Mouse (Mus musculus) small intestine, adult 2 months (tissue): ENCODE measurements around the gene Rin3. TPM values are rescaled to one million over a fixed set of nuclear protein-coding genes. Genes with fewer than 3 reads are reported as not detected.

ENCODE experiments used
- H3K27ac ChIP-seq: fragments of 200-500 bp; 2 replicates; pipeline ENCODE4 v1.5.1; 2012; ENCODE audit warnings: low read depth, low read length, control low read depth, inconsistent platforms; ENCODE audit not compliant: insufficient read depth
- H3K27me3 ChIP-seq: fragments of 200-500 bp; 2 replicates; pipeline ENCODE4 v1.6.1; 2012; ENCODE audit warnings: mild to moderate bottlenecking, moderate library complexity, low read length, inconsistent platforms; ENCODE audit not compliant: control insufficient read depth, insufficient read depth
- H3K36me3 ChIP-seq: fragments of 200-500 bp; 2 replicates; pipeline ENCODE4 v1.6.1; 2012; ENCODE audit warnings: mild to moderate bottlenecking, low read length, control low read depth, inconsistent platforms; ENCODE audit not compliant: control insufficient read depth, insufficient read depth
- H3K4me1 ChIP-seq: fragments of 200-500 bp; 2 replicates; pipeline ENCODE4 v1.6.1; 2012; ENCODE audit warnings: low read length, inconsistent platforms, mixed read lengths; ENCODE audit not compliant: control insufficient read depth, insufficient read depth, insufficient read length
- H3K4me3 ChIP-seq: fragments of 200-500 bp; 2 replicates; pipeline ENCODE4 v1.5.1; 2012; ENCODE audit warnings: low read depth, mild to moderate bottlenecking, control low read depth, inconsistent platforms, low read length, moderate library complexity
- CTCF ChIP-seq: fragments of 200-500 bp; IDR thresholded peaks from 2 replicates; pipeline ENCODE4 v1.5.1; 2012; ENCODE audit warnings: low read depth, mild to moderate bottlenecking, control low read depth, inconsistent platforms, low read length, moderate library complexity, mixed read lengths; ENCODE audit not compliant: insufficient replicate concordance, insufficient read length; ENCODE audit errors: extremely low read depth
- POLR2A ChIP-seq: fragments of 200-500 bp; IDR thresholded peaks from 2 replicates; pipeline ENCODE4 v1.6.1; 2012; ENCODE audit warnings: low read depth, mild to moderate bottlenecking, control low read depth, inconsistent platforms, low read length, moderate library complexity
- WGBS: fragments of 180-500 bp; shearing (Covaris S2); methylation state at CpG from one replicate; pipeline ENCODE4 v1.1.7; 2018; 5-methylcytosine and 5-hydroxymethylcytosine counted together
- polyA plus RNA-seq: library from polyadenylated mRNA; depleted of rRNA; stranded (reverse); fragments of >200 nt; gene quantifications from 2 replicates; pipeline ENCODE4 v1.2.3, GENCODE M21; 2012

Gene Rin3
- polyA plus RNA-seq, 1 experiment = 10.7 TPM

DNA sequence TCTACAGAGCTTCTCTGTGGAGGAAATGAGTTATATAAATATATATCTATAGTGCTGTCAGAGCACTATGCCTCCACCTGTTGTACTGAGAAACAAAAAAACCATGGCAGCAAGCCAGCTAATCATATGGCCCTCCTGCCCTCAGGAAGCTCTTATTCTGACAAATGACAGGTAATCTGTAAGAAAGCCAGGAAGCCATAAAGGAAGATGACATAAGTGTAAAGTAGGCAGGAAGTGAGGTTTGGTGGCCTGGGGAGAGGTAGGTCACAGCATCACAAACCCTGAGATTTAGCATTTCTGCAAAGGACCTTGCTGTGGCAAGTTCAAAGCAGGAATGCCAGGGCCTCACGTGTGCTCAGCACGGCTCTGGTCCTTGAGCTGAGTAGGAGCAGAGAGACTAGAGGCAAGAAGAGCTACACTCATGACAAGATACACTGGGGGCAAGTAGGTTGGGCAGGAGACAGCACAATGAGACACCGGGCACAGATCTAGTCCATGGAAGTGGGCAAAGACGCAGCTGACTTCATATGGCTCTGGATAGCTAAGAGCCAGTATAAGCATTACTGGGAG is 88.2 kb downstream of the Rin3 start:
- H3K27me3 ChIP-seq = no peaks in the 10 kb centered on the region
- H3K27ac ChIP-seq = no peak overlapping the region
- H3K4me1 ChIP-seq = peaks cover 7% of the 10 kb centered on the region

DNA sequence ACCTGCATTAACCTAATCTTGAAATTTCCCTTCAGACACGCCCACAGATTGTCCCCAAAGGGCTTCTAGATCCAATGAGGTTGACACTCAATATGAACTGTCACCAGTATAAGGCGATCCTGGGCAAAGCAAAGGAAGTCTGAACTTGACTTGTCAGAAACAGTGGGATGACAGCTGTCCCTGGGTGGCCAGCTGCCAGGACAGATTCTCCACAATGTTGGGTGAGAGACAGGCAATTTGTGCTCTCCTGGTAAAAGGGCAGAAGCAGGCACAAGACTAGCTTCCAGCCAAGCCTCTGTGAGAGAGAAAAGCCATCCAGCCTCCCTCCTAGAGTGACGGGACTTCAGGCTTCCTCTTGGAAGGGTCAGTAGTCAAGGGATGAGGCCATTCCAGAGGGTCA is 89.5 kb downstream of the Rin3 start:
- H3K27ac ChIP-seq = no peak overlapping the region
- H3K4me3 ChIP-seq = no peak overlapping the region
- H3K27me3 ChIP-seq = no peaks in the 10 kb centered on the region
- H3K4me1 ChIP-seq = peaks cover 7% of the 10 kb centered on the region
- peaks cover 22% of the 10 kb centered on the region for H3K36me3 ChIP-seq
- WGBS = 81% methylated on average over 3 of the region's 3 CpGs
- no peak for TF ChIP-seq POLR2A
- no peak for TF ChIP-seq CTCF

More for the DNA sequence above, 88.2 kb downstream of the Rin3 start:
- 85% methylated on average over 4 of the region's 4 CpGs for WGBS
- no peak for TF ChIP-seq CTCF
- no peak for TF ChIP-seq POLR2A
- peaks cover 21% of the 10 kb centered on the region for H3K36me3 ChIP-seq
- no peak overlapping the region for H3K4me3 ChIP-seq

DNA sequence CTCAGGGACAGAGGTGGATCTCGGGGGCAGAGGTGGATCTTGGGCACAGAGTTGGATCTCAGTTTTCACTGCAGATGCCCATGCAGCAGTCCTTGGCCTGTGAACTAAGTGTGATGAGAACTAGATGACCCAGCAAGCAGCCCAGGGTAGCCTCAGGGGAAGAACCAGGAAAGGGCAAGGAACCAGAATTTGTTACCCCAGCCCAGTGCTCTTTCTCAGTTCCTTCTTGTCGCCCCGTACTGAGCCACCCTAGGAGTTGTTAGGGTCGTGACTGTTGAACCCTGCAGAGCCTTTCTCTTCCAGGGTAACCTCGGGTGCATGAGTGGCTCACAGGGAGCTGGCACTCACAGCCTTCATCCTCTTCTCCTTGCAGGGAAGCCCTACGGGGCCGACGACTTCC is 99.3 kb downstream of the Rin3 start:
- TF ChIP-seq POLR2A (no peak), CTCF (no peak)
- Histone ChIP-seq H3K4me3 (no peak overlapping the region), H3K4me1 (no peaks in the 10 kb centered on the region), H3K36me3 (peaks cover 3% of the 10 kb centered on the region; the same call in 1 of the 2 replicates), H3K27me3 (no peaks in the 10 kb centered on the region), H3K27ac (no peak overlapping the region)
- WGBS = 76% methylated on average over 8 of the region's 8 CpGs

DNA sequence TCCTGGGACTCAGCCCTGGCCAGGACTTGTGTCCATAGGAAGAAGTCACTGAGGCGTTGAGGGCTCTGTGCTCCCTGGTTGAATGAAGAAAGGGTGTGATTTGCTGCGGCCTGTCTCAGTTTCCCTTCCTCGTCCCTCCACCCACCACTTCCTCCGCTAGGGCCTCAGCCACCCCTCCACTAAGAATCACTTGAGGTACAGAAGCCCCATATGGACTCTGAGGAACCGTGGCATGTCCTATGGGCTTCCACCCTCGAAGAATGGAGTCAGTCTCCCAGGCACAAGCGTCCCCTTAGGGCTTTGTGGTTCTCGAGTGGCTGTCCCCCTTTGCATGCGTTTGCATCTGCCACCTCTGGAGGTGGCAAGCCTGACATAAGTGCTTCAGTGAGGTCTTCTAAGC is 100.4 kb downstream of the Rin3 start:
- 84% methylated on average over 9 of the region's 9 CpGs for WGBS

DNA sequence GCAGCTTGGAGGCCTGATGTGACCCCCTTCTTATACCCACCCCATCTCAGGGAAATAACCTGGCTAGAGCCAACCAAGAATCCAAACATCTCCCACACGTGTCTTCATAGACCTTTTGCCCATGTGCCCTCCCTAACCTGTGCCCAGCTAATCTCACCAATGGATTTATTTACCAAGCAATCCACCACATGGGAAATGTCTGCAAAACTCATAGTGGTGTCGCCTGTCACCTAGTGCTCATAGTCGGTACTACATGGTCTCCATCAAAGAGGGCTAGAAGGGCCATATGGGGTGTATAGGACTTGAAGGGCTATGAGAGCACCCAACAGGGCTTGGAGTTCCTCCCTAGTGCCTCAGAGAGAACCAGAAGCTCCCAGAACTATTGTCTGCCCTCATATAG is 102.0 kb downstream of the Rin3 start:
- Histone ChIP-seq H3K4me3 (no peak overlapping the region), H3K27ac (no peak overlapping the region), H3K36me3 (peaks cover 5% of the 10 kb centered on the region; the same call in 1 of the 2 replicates), H3K4me1 (no peaks in the 10 kb centered on the region), H3K27me3 (no peaks in the 10 kb centered on the region)
- WGBS = 19% methylated on average over 3 of the region's 3 CpGs
- TF ChIP-seq CTCF (peak; percentile 39; the same call in 1 of the 2 replicates), POLR2A (no peak)

More for the DNA sequence above, 100.4 kb downstream of the Rin3 start:
- no peaks in the 10 kb centered on the region for H3K4me1 ChIP-seq
- no peak overlapping the region for H3K4me3 ChIP-seq
- no peaks in the 10 kb centered on the region for H3K27me3 ChIP-seq
- H3K27ac ChIP-seq = no peak overlapping the region
- peaks cover 3% of the 10 kb centered on the region; the same call in 1 of the 2 replicates for H3K36me3 ChIP-seq
- TF ChIP-seq POLR2A (no peak), CTCF (no peak)

DNA sequence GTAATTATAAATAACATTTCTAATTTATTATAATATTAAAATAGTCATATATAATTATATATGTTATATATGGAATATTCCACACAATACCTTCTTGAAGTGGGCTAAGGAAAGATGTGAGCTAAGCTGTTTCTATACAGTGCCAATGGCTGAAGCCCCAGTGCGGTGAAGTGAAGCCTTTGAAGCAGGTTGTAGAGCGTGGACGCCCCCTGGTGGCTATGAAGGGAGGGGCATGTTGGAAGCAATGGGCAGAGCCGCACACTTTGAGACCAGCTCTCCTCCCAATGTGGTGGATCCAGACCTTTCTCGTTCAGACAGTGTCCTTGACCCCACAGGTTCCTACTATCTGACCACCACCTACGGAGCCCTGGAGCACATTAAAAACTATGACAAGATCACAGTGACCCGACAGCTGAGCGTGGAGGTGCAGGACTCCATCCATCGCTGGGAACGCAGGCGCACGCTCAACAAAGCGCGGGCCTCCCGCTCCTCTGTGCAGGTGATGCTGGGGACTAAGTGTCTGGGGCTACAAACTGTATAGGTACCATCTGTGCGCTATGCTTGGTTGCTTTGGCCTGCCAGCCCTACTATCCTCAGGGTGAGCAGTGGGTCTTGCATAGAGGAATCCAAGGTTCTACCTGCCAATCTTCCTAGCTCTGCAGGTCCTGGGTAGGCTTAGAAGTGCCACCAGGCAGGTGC is 104.5 kb downstream of the Rin3 start:
- TF ChIP-seq POLR2A (no peak), CTCF (peak; percentile 91; the same call in 1 of the 2 replicates)
- H3K27me3 ChIP-seq = no peaks in the 10 kb centered on the region
- H3K4me3 ChIP-seq = no peak overlapping the region
- H3K4me1 ChIP-seq = no peaks in the 10 kb centered on the region
- H3K36me3 ChIP-seq = peaks cover 5% of the 10 kb centered on the region; the same call in 1 of the 2 replicates
- no peak overlapping the region for H3K27ac ChIP-seq
- WGBS = 63% methylated on average over 16 of the region's 16 CpGs

DNA sequence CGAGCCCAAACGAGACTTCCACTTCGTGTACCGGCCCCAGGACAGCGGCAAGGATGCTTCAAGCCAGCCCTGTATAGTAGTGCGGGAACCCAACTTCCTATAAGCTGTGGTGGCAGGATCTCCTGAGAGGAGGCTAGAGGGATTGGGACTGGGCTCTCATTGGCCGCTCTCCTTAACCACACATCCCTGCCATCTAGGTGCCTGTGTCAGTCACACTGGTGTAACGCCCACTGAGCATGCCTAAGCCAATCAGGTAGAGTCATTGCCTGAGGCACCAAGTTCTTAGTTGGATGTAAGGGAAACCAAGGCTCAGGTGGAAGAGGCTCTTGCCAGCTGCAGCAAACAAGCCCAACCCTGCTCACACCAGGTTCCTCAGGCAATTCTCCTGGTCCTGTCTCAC is 107.2 kb downstream of the Rin3 start:
- Histone ChIP-seq H3K4me1 (no peaks in the 10 kb centered on the region), H3K36me3 (peaks cover 7% of the 10 kb centered on the region; the same call in 1 of the 2 replicates), H3K4me3 (no peak overlapping the region), H3K27ac (no peak overlapping the region), H3K27me3 (no peaks in the 10 kb centered on the region)
- no peak for TF ChIP-seq POLR2A
- no peak for TF ChIP-seq CTCF
- 72% methylated on average over 8 of the region's 8 CpGs for WGBS
